Mouse (Mus musculus): ENCODE results near the gene Mtx1.

GRCm38 (mm10) chr3:89199839-89200238 lies 27.0 kb downstream of the Mtx1 start:
- TF ChIP-seq CTCF (IDR thresholded peaks at IDR 0.05; ENCODE audit: borderline replicate concordance, insufficient read depth, low read length) = no peak
- TF ChIP-seq POLR2A (IDR thresholded peaks at IDR 0.05; ENCODE audit: low read depth, low read length) = no peak
